13 mouse cellular contexts compared by ENCODE assay signal in the genomic region with DNA sequence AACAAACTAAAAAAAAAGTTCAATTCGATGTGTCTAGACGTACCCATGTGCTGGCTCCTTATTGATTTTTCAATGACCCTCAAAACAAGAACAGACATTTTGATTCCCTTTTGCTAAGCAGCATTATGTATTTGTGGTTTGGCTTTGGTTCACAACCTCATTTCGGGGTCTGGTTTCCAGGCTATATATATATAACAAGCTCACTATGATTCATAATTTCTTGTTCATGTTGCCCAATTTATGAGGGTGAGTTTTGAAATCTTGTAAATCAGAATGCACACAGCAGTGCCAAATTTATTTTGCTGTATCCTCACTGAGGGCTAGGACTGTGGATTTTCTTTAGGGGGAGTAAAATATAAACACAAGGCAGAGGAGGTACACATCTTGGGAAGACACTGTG.
"Had no signal": no experiment of that assay in that cellular context is flagged by ENCODE, and none has a peak within 500 bp of the region (broad histone marks: within the 10 kb centered on the region; RNA-seq: fewer than 3 reads in every experiment).

No protein-coding gene starts in this region.

- H3K36me3 ChIP-seq: limb, embryonic 12.5 days; midbrain, embryonic 13.5 days; neural tube, embryonic 15.5 days had no signal

- H3K27me3 ChIP-seq: limb, embryonic 12.5 days; midbrain, embryonic 13.5 days; neural tube, embryonic 15.5 days had no signal

- H3K9me3 ChIP-seq: limb, embryonic 12.5 days; midbrain, embryonic 13.5 days; neural tube, embryonic 15.5 days had no signal

- DNase-seq: kidney, adult 8-10 months; kidney, postnatal 25 days; liver; lung, adult 18-20 months; lung, postnatal 4 days; right cerebral cortex, adult 18-20 months; right cerebral cortex, postnatal 25 days; thymus, postnatal 4 days had no signal

- H3K9ac ChIP-seq: limb, embryonic 12.5 days; liver, embryonic 14.5 days; midbrain, embryonic 13.5 days; neural tube, embryonic 15.5 days had no signal

- H3K4me1 ChIP-seq: limb, embryonic 12.5 days; midbrain, embryonic 13.5 days; neural tube, embryonic 15.5 days had no signal

- H3K4me2 ChIP-seq: limb, embryonic 12.5 days; midbrain, embryonic 13.5 days; neural tube, embryonic 15.5 days had no signal

- H3K4me3 ChIP-seq: limb, embryonic 12.5 days; midbrain, embryonic 13.5 days; neural tube, embryonic 15.5 days had no signal

- H3K27ac ChIP-seq: limb, embryonic 12.5 days; liver, embryonic 14.5 days; midbrain, embryonic 13.5 days; neural tube, embryonic 15.5 days; stomach, postnatal 0 days had no signal

- ATAC-seq: midbrain, embryonic 13.5 days had no signal
